Mouse (Mus musculus): ENCODE measurements around the gene Astn1.

Gene Astn1

GRCm38 (mm10) chr1:158739132-158739919 lies 377.3 kb downstream of the Astn1 start:
- peak; percentile 17 to 38 for DNase-seq (ENCODE audit: low spot score in 2 of 2)

- DNase-seq (ENCODE audit: low spot score in 2 of 2): no peak
Observed at GRCm38 (mm10) chr1:158740161-158740766, 378.2 kb downstream of the Astn1 start.

- no peak for DNase-seq (ENCODE audit: low spot score in 2 of 2)
Observed at GRCm38 (mm10) chr1:158740949-158741348, 378.9 kb downstream of the Astn1 start.
